Mouse (Mus musculus) MEL (cell line): ENCODE measurements around the gene Gm20388. TPM values are rescaled to one million over a fixed set of nuclear protein-coding genes. Genes with fewer than 3 reads are reported as not detected.

Experiments used
- DNase-seq: peaks from one replicate; pipeline ENCODE4 v3.0.0; 2011; ENCODE audit warnings: low read depth, low spot score
- H3K27ac ChIP-seq: 2 replicates; pipeline ENCODE4 v1.5.1; 2012; ENCODE audit warnings: low read depth, mild to moderate bottlenecking, control low read depth, low read length, moderate library complexity; ENCODE audit not compliant: control insufficient read depth
- H3K27me3 ChIP-seq, 2 experiments: fragments of 150-350 bp in 1 of 2; sonication (generic) in 1 of 2; 2 replicates each; pipeline ENCODE4 v1.6.1; 2012; ENCODE audit warnings: low read length in 2 of 2, mild to moderate bottlenecking in 2 of 2, improper control_type of control experiment in 1 of 2, moderate library complexity in 1 of 2; ENCODE audit not compliant: insufficient read depth in 2 of 2, control insufficient read depth in 1 of 2
- H3K36me3 ChIP-seq, 2 experiments: 2 replicates each; pipeline ENCODE4 v1.6.1; 2012 to 2014; ENCODE audit warnings: low read length in 2 of 2, improper control_type of control experiment in 1 of 2, inconsistent platforms in 1 of 2, mild to moderate bottlenecking in 1 of 2; ENCODE audit not compliant: insufficient read depth in 2 of 2, control insufficient read depth in 1 of 2
- H3K4me1 ChIP-seq, 2 experiments: fragments of 150-350 bp in 1 of 2; sonication (generic) in 1 of 2; 2 replicates each; pipeline ENCODE4 v1.6.1; 2012; ENCODE audit warnings: low read length in 2 of 2, improper control_type of control experiment in 1 of 2, mild to moderate bottlenecking in 1 of 2; ENCODE audit not compliant: insufficient read depth in 2 of 2, control insufficient read depth in 1 of 2
- H3K4me3 ChIP-seq, 2 experiments: fragments of 150-350 bp in 1 of 2; sonication (generic) in 1 of 2; 2 replicates each; pipeline ENCODE4 v1.5.1; 2012; ENCODE audit warnings: low read depth in 2 of 2, low read length in 2 of 2, mild to moderate bottlenecking in 2 of 2, moderate library complexity in 2 of 2, control low read depth in 1 of 2, improper control_type of control experiment in 1 of 2; ENCODE audit not compliant: control insufficient read depth in 1 of 2, insufficient read depth in 1 of 2
- H3K79me2 ChIP-seq: 2 replicates; pipeline ENCODE4 v1.6.1; 2012; ENCODE audit warnings: mild to moderate bottlenecking, low read length, moderate library complexity; ENCODE audit not compliant: control insufficient read depth, poor library complexity, insufficient read depth
- H3K9ac ChIP-seq: 2 replicates; pipeline ENCODE4 v1.6.1; 2012; ENCODE audit warnings: low read depth, mild to moderate bottlenecking, control low read depth, low read length, moderate library complexity; ENCODE audit not compliant: control insufficient read depth, poor library complexity, severe bottlenecking
- H3K9me3 ChIP-seq: fragments of 150-350 bp; sonication (generic); replicated peaks from 2 replicates; pipeline ENCODE4 v1.6.1; 2012; ENCODE audit warnings: mild to moderate bottlenecking, low read length, improper control_type of control experiment, moderate library complexity; ENCODE audit not compliant: insufficient read depth
- CHD1 ChIP-seq: IDR thresholded peaks from 2 replicates; pipeline ENCODE4 v1.6.1; 2012; ENCODE audit warnings: low read depth, mild to moderate bottlenecking, inconsistent platforms, low read length, improper control_type of control experiment
- CHD2 ChIP-seq: IDR thresholded peaks from 2 replicates; pipeline ENCODE4 v1.6.1; 2011; ENCODE audit warnings: low read length, improper control_type of control experiment
- CTCF ChIP-seq, 3 experiments: IDR thresholded peaks in 2 of 3; conservative IDR thresholded peaks in 1 of 3; 2 replicates each; pipeline ENCODE4 v1.5.1; 2011 to 2012; ENCODE audit warnings: low read length in 3 of 3, low read depth in 2 of 3, mild to moderate bottlenecking in 2 of 3, improper control_type of control experiment in 1 of 3, inconsistent platforms in 1 of 3, mixed read lengths in 1 of 3, moderate library complexity in 1 of 3; ENCODE audit not compliant: control insufficient read depth in 1 of 3, insufficient read depth in 1 of 3, poor library complexity in 1 of 3, severe bottlenecking in 1 of 3
- ELF1 ChIP-seq: IDR thresholded peaks from 2 replicates; pipeline ENCODE4 v1.6.1; 2014; ENCODE audit warnings: low read depth, mild to moderate bottlenecking, inconsistent platforms, low read length, improper control_type of control experiment, moderate library complexity
- GABPA ChIP-seq: IDR thresholded peaks from 2 replicates; pipeline ENCODE4 v1.6.1; 2012; ENCODE audit warnings: low read depth, mild to moderate bottlenecking, inconsistent platforms, low read length, improper control_type of control experiment, moderate library complexity
- GATA1 ChIP-seq: IDR thresholded peaks from 2 replicates; pipeline ENCODE4 v1.6.1; 2011; ENCODE audit warnings: low read depth, low read length, improper control_type of control experiment
- MEF2A ChIP-seq: IDR thresholded peaks from 2 replicates; pipeline ENCODE4 v1.6.1; 2014; ENCODE audit warnings: low read depth, mild to moderate bottlenecking, inconsistent platforms, low read length, improper control_type of control experiment; ENCODE audit not compliant: poor library complexity, insufficient replicate concordance, severe bottlenecking; ENCODE audit errors: extremely low read depth
- MXI1 ChIP-seq: IDR thresholded peaks from 2 replicates; pipeline ENCODE4 v1.6.1; 2011; ENCODE audit warnings: mild to moderate bottlenecking, low read depth, low read length, improper control_type of control experiment
- MYB ChIP-seq: IDR thresholded peaks from 2 replicates; pipeline ENCODE4 v1.6.1; 2011; ENCODE audit warnings: mild to moderate bottlenecking, low read depth, low read length, improper control_type of control experiment
- MYC ChIP-seq: IDR thresholded peaks from 2 replicates; pipeline ENCODE4 v1.6.1; 2011; ENCODE audit warnings: low read depth, mild to moderate bottlenecking, low read length, improper control_type of control experiment, moderate library complexity
- POLR2A ChIP-seq, 2 experiments: IDR thresholded peaks; 2 replicates each; pipeline ENCODE4 v1.6.1; 2011 to 2012; ENCODE audit warnings: low read length in 2 of 2, mild to moderate bottlenecking in 2 of 2, control low read depth in 1 of 2, improper control_type of control experiment in 1 of 2, low read depth in 1 of 2, moderate library complexity in 1 of 2; ENCODE audit not compliant: control insufficient read depth in 1 of 2, insufficient read depth in 1 of 2, poor library complexity in 1 of 2
- RAD21 ChIP-seq: IDR thresholded peaks from 2 replicates; pipeline ENCODE4 v1.6.1; 2011; ENCODE audit warnings: mild to moderate bottlenecking, low read depth, low read length, improper control_type of control experiment
- RCOR1 ChIP-seq: IDR thresholded peaks from 2 replicates; pipeline ENCODE4 v1.6.1; 2012; ENCODE audit warnings: low read depth, mild to moderate bottlenecking, inconsistent platforms, low read length, improper control_type of control experiment
- SMC3 ChIP-seq: IDR thresholded peaks from 2 replicates; pipeline ENCODE4 v1.6.1; 2011; ENCODE audit warnings: low read depth, low read length, improper control_type of control experiment
- TAL1 ChIP-seq: IDR thresholded peaks from 2 replicates; pipeline ENCODE4 v1.6.1; 2012; ENCODE audit warnings: mild to moderate bottlenecking, inconsistent platforms, low read length, moderate library complexity, mixed read lengths
- TBP ChIP-seq: IDR thresholded peaks from 2 replicates; pipeline ENCODE4 v1.8.0; 2011; ENCODE audit warnings: low read depth, low read length, improper control_type of control experiment
- TCF12 ChIP-seq: IDR thresholded peaks from 2 replicates; pipeline ENCODE4 v1.6.1; 2014; ENCODE audit warnings: low read depth, mild to moderate bottlenecking, inconsistent platforms, low read length, improper control_type of control experiment, moderate library complexity
- USF1 ChIP-seq: IDR thresholded peaks from 2 replicates; pipeline ENCODE4 v1.6.1; 2014; ENCODE audit warnings: low read depth, mild to moderate bottlenecking, inconsistent platforms, low read length, improper control_type of control experiment, moderate library complexity
- USF2 ChIP-seq, 2 experiments: IDR thresholded peaks; 2 replicates each; pipeline ENCODE4 v1.6.1; 2011 to 2012; ENCODE audit warnings: improper control_type of control experiment in 2 of 2, low read length in 2 of 2, borderline replicate concordance in 1 of 2, inconsistent platforms in 1 of 2, low read depth in 1 of 2, mild to moderate bottlenecking in 1 of 2; ENCODE audit not compliant: insufficient read depth in 1 of 2
- ZC3H11A ChIP-seq: IDR thresholded peaks from 2 replicates; pipeline ENCODE4 v1.6.1; 2012; ENCODE audit warnings: low read depth, mild to moderate bottlenecking, inconsistent platforms, low read length, improper control_type of control experiment
- ZMIZ1 ChIP-seq: IDR thresholded peaks from 2 replicates; pipeline ENCODE4 v1.6.1; 2012; ENCODE audit warnings: low read depth, mild to moderate bottlenecking, inconsistent platforms, low read length, improper control_type of control experiment, moderate library complexity
- polyA plus RNA-seq, 2 experiments: library from polyadenylated mRNA; stranded (reverse) in 1 of 2; unstranded in 1 of 2; fragments of >175 nt in 1 of 2; fragments of >200 nt in 1 of 2; gene quantifications; 2 replicates each; pipeline versions ENCODE4 v1.2.1 to v1.2.4; 2012; ENCODE audit warnings: low replicate concordance in 2 of 2, low read depth in 1 of 2; ENCODE audit not compliant: insufficient read length in 2 of 2, insufficient read depth in 1 of 2, missing spikeins in 1 of 2
- total RNA-seq: library from RNA; depleted of rRNA; stranded (reverse); fragments of 300-350 nt; gene quantifications from 2 replicates; pipeline ENCODE4 v1.2.3, GENCODE M21; 2012

Gm20388 gene
- total and polyA plus RNA-seq, 3 experiments = 11.1 to 17.8 TPM; not detected in 1

- TF ChIP-seq MXI1 (peak; percentile 78; the same call in 1 of the 2 replicates), CTCF (IDR thresholded peaks at IDR 0.05 in 2 of 3, conservative IDR thresholded peaks at IDR 0.05 in 1 of 3; ENCODE audit: control insufficient read depth in 1 of 3, insufficient read depth in 1 of 3, low read depth in 2 of 3, low read length in 3 of 3, poor library complexity in 1 of 3, severe bottlenecking in 1 of 3) (no peak), TAL1 (no peak), MYC (no peak), ELF1 (no peak), CHD1 (no peak), RAD21 (no peak), USF1 (no peak), ZC3H11A (no peak), RCOR1 (no peak)
Measured at GRCm38 (mm10) chr8:122550995-122551264, 2640.3 kb downstream of the Gm20388 start (continued).

GRCm38 (mm10) chr8:122551265-122552051 is 2640.8 kb downstream of the Gm20388 start, which contains the start of gene Piezo1:
TSS of gene Piezo1 (minus strand) at chr8:122551329.
- Histone ChIP-seq H3K79me2 (peaks cover 62% of the 10 kb centered on the region), H3K27me3 (no peaks in the 10 kb centered on the region), H3K27ac (peak within 1 kb of the TSS; percentile 77), H3K4me3 (peak within 1 kb of the TSS; percentile 55 to 58), H3K4me1 (peaks cover 0 to 36% of the 10 kb centered on the region in 2 experiments; a peak in 3 of 4 replicates), H3K9me3 (no peaks in the 10 kb centered on the region), H3K9ac (peak within 1 kb of the TSS; percentile 79), H3K36me3 (peaks cover 0 to 29% of the 10 kb centered on the region in 2 experiments; a peak in 2 of 4 replicates)
- DNase-seq = peak; percentile 84
- TF ChIP-seq TBP = 0 out of 2 replicates have a peak, but pooled peaks have one; percentile 40
- TF ChIP-seq TCF12 = peak; percentile 12; the same call in 1 of the 2 replicates
- TF ChIP-seq CHD2 = no peak
- TF ChIP-seq MEF2A = no peak
- no peak for TF ChIP-seq USF1
- TF ChIP-seq USF2 (IDR thresholded peaks at IDR 0.05; ENCODE audit: borderline replicate concordance in 1 of 2, insufficient read depth in 1 of 2, low read depth in 1 of 2, low read length in 2 of 2) = no peak
- no peak for TF ChIP-seq MYB
- peak; percentile 55; the same call in 1 of the 2 replicates for TF ChIP-seq SMC3
- no peak for TF ChIP-seq ZMIZ1
- no peak for TF ChIP-seq GABPA
- TF ChIP-seq CTCF (IDR thresholded peaks at IDR 0.05 in 2 of 3, conservative IDR thresholded peaks at IDR 0.05 in 1 of 3; ENCODE audit: control insufficient read depth in 1 of 3, insufficient read depth in 1 of 3, low read depth in 2 of 3, low read length in 3 of 3, poor library complexity in 1 of 3, severe bottlenecking in 1 of 3) = peak; percentile 76 to 97 (median 92); a peak in 5 of 6 replicates
- TF ChIP-seq TAL1 = no peak
- no peak for TF ChIP-seq GATA1
- TF ChIP-seq POLR2A (IDR thresholded peaks at IDR 0.05; ENCODE audit: control insufficient read depth in 1 of 2, insufficient read depth in 1 of 2, low read depth in 1 of 2, low read length in 2 of 2, poor library complexity in 1 of 2) = peak; percentile 29 to 78; a peak in 2 of 4 replicates
- peak; percentile 49 for TF ChIP-seq RAD21
